Mouse (Mus musculus): ENCODE data around the gene Pcca.

- no peak for TF ChIP-seq CTCF (IDR thresholded peaks at IDR 0.05; ENCODE audit: extremely low read depth, insufficient read depth, insufficient read length, insufficient replicate concordance)
- TF ChIP-seq POLR2A (IDR thresholded peaks at IDR 0.05; ENCODE audit: low read depth, low read length) = no peak
These were observed 385.9 kb downstream of the Pcca start for GRCm38 (mm10) chr14:122920011-122920410.
